Mouse (Mus musculus) myocyte (in vitro differentiated cells): ENCODE data around the gene Dcp1b. TPM values are rescaled to one million over a fixed set of nuclear protein-coding genes. Genes with fewer than 3 reads are reported as not detected.

Source experiments
- H3K27me3 ChIP-seq: one replicate; pipeline ENCODE4 v1.6.1; 2011; ENCODE audit not compliant: control insufficient read depth, insufficient read depth, insufficient read length
- H3K36me3 ChIP-seq: one replicate; pipeline ENCODE4 v1.6.1; 2011; ENCODE audit not compliant: control insufficient read depth, insufficient read depth
- H3K4me2 ChIP-seq: one replicate; pipeline ENCODE4 v1.6.1; 2011; ENCODE audit warnings: low read depth, control low read depth
- H3K4me3 ChIP-seq: one replicate; pipeline ENCODE4 v1.5.1; 2011; ENCODE audit warnings: mild to moderate bottlenecking, control low read depth, moderate library complexity
- H3K79me2 ChIP-seq: one replicate; pipeline ENCODE4 v1.6.1; 2011; ENCODE audit not compliant: control insufficient read depth, insufficient read depth
- H3ac ChIP-seq: one replicate; pipeline ENCODE4 v1.6.1; 2011; ENCODE audit not compliant: control insufficient read depth, insufficient read length
- CEBPB ChIP-seq: IDR thresholded peaks from 2 replicates; pipeline ENCODE4 v1.6.1; 2011; ENCODE audit warnings: mild to moderate bottlenecking, moderate library complexity; ENCODE audit not compliant: poor library complexity, insufficient read depth, severe bottlenecking
- E2F4 ChIP-seq: IDR thresholded peaks from one replicate; pipeline ENCODE4 v1.6.1; 2011; ENCODE audit warnings: mild to moderate bottlenecking, control low read depth, moderate library complexity; ENCODE audit not compliant: insufficient read depth
- MAX ChIP-seq: IDR thresholded peaks from one replicate; pipeline ENCODE4 v1.6.1; 2011; ENCODE audit warnings: low read depth, mild to moderate bottlenecking, control low read depth
- MYOD1 ChIP-seq, 3 experiments: IDR thresholded peaks; one replicate each; pipeline ENCODE4 v1.6.1; 2011; ENCODE audit warnings: control low read depth in 2 of 3, low read depth in 2 of 3, mild to moderate bottlenecking in 2 of 3, moderate library complexity in 1 of 3; ENCODE audit not compliant: insufficient read length in 2 of 3, control insufficient read depth in 1 of 3
- MYOG ChIP-seq, 3 experiments: IDR thresholded peaks; one replicate each; pipeline ENCODE4 v1.6.1; 2011; ENCODE audit warnings: control low read depth in 2 of 3, low read depth in 2 of 3, mild to moderate bottlenecking in 2 of 3; ENCODE audit not compliant: insufficient read length in 2 of 3, control insufficient read depth in 1 of 3, insufficient read depth in 1 of 3
- POLR2A ChIP-seq: IDR thresholded peaks from one replicate; pipeline ENCODE4 v1.6.1; 2011; ENCODE audit warnings: low read depth, mild to moderate bottlenecking, control low read depth, moderate library complexity; ENCODE audit not compliant: insufficient read length
- POLR2AphosphoS2 ChIP-seq: IDR thresholded peaks from one replicate; pipeline ENCODE4 v1.6.1; 2011; ENCODE audit warnings: low read depth, control low read depth; ENCODE audit not compliant: insufficient read length
- REST ChIP-seq: IDR thresholded peaks from one replicate; pipeline ENCODE4 v1.6.1; 2011; ENCODE audit warnings: mild to moderate bottlenecking, control low read depth, moderate library complexity; ENCODE audit not compliant: insufficient read depth, insufficient read length
- SRF ChIP-seq: IDR thresholded peaks from one replicate; pipeline ENCODE4 v1.6.1; 2011; ENCODE audit warnings: low read depth; ENCODE audit not compliant: control insufficient read depth, insufficient read length
- TCF12 ChIP-seq: IDR thresholded peaks from one replicate; pipeline ENCODE4 v1.6.1; 2011; ENCODE audit warnings: mild to moderate bottlenecking, control low read depth; ENCODE audit not compliant: poor library complexity, insufficient read depth, severe bottlenecking
- TCF3 ChIP-seq: IDR thresholded peaks from one replicate; pipeline ENCODE4 v1.6.1; 2011; ENCODE audit warnings: low read depth, control low read depth; ENCODE audit not compliant: insufficient read length
- USF1 ChIP-seq: IDR thresholded peaks from one replicate; pipeline ENCODE4 v1.6.1; 2011; ENCODE audit warnings: low read depth, mild to moderate bottlenecking, control low read depth, moderate library complexity
- polyA plus RNA-seq: library from polyadenylated mRNA; unstranded; fragments of >200 nt; fragmentation: generic; extraction: Trizol; gene quantifications from one replicate; pipeline ENCODE4 v1.2.1, GENCODE M21; 2012; ENCODE audit warnings: missing spikeins

Dcp1b gene
- polyA plus RNA-seq, 1 experiment: 2.8 TPM

DNA sequence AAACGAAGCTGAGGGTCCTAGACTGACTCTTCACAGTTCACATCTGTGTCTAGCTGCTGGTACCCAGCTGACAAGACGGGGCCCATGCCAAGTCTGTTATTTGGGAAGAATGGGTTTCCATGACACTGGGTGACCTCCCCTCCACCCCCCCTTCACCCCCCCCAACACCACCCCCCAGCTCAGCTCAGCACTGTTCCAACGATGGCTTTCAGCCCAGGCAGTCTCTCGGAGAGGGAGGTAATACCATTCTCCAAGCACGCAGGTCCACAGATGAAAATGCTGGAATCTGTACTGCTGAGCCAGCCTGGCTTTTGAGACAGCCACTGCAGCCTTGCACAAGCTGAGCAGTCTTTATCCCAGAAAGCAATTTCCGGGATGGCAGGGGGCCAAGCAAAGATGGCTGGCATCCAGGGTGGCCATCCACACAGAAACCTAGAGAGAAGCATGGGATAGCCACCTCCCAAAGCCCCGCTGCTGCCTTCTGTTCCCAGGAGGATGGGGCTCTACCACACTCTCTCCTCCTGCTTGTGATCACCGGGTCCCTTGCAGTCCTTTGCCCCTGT is 62.5 kb downstream of the Dcp1b start:
- H3ac ChIP-seq: no peak overlapping the region
- no peaks in the 10 kb centered on the region for H3K79me2 ChIP-seq
- H3K4me3 ChIP-seq: no peak overlapping the region
- no peak overlapping the region for H3K4me2 ChIP-seq
- TF ChIP-seq TCF12: no peak
- TF ChIP-seq POLR2AphosphoS2: no peak
- no peak for TF ChIP-seq MYOG (IDR thresholded peaks at IDR 0.05; ENCODE audit: control insufficient read depth in 1 of 3, insufficient read depth in 1 of 3, insufficient read length in 2 of 3, low read depth in 2 of 3)
- no peak for TF ChIP-seq MAX
- TF ChIP-seq E2F4: no peak
- TF ChIP-seq POLR2A: no peak
- TF ChIP-seq REST: no peak
- no peak for TF ChIP-seq SRF
- TF ChIP-seq MYOD1 (IDR thresholded peaks at IDR 0.05; ENCODE audit: control insufficient read depth in 1 of 3, insufficient read length in 2 of 3, low read depth in 2 of 3): no peak
- no peak for TF ChIP-seq TCF3
- TF ChIP-seq CEBPB: no peak
- TF ChIP-seq USF1: no peak
- H3K36me3 ChIP-seq: no peaks in the 10 kb centered on the region
- peaks cover 37% of the 10 kb centered on the region for H3K27me3 ChIP-seq

- TF ChIP-seq E2F4: no peak
- TF ChIP-seq MYOG (IDR thresholded peaks at IDR 0.05; ENCODE audit: control insufficient read depth in 1 of 3, insufficient read depth in 1 of 3, insufficient read length in 2 of 3, low read depth in 2 of 3): no peak
- no peak for TF ChIP-seq POLR2A
- TF ChIP-seq SRF: no peak
- no peak for TF ChIP-seq REST
- TF ChIP-seq MAX: no peak
- no peak for TF ChIP-seq TCF3
- Histone ChIP-seq H3ac (no peak overlapping the region), H3K4me2 (no peak overlapping the region), H3K79me2 (no peaks in the 10 kb centered on the region), H3K4me3 (no peak overlapping the region), H3K36me3 (no peaks in the 10 kb centered on the region), H3K27me3 (peaks cover 37% of the 10 kb centered on the region)
Measured at GRCm38 (mm10) chr6:119239341-119240005, 64.4 kb downstream of the Dcp1b start.

DNA sequence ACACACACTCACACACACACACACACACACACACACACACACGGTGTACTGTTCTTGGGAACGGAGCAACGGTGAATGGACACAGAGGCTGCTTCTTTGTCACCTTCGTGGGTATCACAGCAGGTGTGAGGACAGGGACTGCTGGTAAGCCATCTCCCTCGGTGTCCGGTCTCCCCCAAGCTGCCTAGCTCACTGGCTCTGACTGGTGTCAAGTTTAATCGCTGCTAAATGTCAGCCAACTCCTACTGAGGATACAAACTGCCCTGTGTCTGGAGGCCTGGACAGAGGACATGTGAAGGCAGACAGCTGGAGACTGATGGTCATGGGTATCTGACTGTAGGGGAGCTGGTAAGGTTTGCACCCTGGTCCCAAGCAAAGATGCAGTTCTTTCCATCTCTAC is 65.2 kb downstream of the Dcp1b start:
- no peaks in the 10 kb centered on the region for H3K36me3 ChIP-seq
- H3K79me2 ChIP-seq: no peaks in the 10 kb centered on the region
- no peak overlapping the region for H3ac ChIP-seq
- H3K27me3 ChIP-seq: peaks cover 37% of the 10 kb centered on the region
- H3K4me2 ChIP-seq: no peak overlapping the region
- no peak overlapping the region for H3K4me3 ChIP-seq
- TF ChIP-seq TCF3 (no peak), POLR2A (no peak), REST (no peak), TCF12 (no peak), CEBPB (no peak), E2F4 (no peak), USF1 (no peak), MAX (no peak), MYOG (IDR thresholded peaks at IDR 0.05; ENCODE audit: control insufficient read depth in 1 of 3, insufficient read depth in 1 of 3, insufficient read length in 2 of 3, low read depth in 2 of 3) (no peak)

DNA sequence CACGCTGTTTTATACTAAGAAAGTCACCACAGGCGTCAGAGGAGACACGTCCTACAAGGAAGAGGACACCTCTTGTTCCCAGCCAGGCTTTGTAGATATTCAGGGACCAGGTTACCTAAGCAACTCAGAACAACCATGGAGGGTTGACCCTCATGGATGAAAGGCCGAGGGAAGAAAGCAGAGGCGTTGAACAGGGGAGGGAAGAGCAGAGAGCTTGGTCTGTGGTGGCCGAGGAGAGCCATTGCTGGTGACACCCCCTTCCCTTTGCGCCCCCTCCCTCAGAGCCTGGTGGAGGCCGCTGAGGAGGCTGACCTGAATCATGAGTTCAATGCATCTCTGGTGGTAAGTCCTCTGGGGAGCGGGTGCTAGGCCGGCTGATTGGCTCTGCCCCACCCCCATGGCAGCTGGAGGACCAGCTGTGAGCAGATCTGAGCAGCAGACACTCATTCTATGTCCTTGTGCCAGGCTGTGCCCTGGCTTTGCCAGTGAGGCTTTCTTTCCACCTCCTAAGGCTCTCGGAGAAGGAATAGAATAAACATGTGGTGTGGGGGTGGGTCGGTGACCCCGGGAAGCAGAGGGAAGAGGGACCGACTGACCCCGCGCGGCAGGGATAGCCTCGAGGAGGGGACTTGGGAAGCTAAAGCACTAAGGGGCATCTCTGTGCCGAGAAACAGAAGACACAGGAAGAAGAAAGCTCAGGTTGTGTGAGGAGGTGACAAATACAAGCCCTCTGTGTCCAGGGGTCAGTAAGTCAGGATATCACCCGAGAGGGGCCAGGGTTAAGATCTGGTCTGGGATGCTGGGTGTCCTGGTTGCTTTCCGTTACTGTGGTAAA is 66.0 kb downstream of the Dcp1b start:
- Histone ChIP-seq H3K4me3 (no peak overlapping the region), H3K4me2 (no peak overlapping the region), H3K79me2 (no peaks in the 10 kb centered on the region), H3K27me3 (peaks cover 37% of the 10 kb centered on the region), H3ac (no peak overlapping the region), H3K36me3 (no peaks in the 10 kb centered on the region)
- TF ChIP-seq REST (no peak), CEBPB (no peak), MYOD1 (IDR thresholded peaks at IDR 0.05; ENCODE audit: control insufficient read depth in 1 of 3, insufficient read length in 2 of 3, low read depth in 2 of 3) (no peak), POLR2AphosphoS2 (no peak), POLR2A (no peak), E2F4 (no peak)

DNA sequence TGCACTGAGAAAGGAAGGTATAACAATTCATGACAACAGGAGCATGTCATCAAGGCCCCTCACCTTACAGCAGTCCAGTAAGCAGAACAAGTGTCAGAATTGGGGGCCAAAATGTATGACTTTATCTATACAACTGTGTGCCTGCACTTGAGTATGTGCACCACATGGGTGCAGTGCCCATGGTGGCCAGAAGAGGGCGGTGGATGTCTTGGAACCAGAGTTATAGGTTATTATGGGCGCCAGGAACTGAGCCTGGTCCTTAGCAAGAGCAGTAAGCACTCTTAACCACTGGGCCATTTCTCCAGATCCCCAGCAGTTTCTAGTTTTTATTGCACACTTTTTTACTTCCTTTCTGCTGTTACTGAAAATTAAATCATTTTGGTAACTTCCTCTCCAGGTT is 71.0 kb downstream of the Dcp1b start:
- Histone ChIP-seq H3K4me3 (no peak overlapping the region), H3K4me2 (no peak overlapping the region), H3ac (no peak overlapping the region), H3K27me3 (peaks cover 12% of the 10 kb centered on the region), H3K79me2 (no peaks in the 10 kb centered on the region), H3K36me3 (no peaks in the 10 kb centered on the region)
- TF ChIP-seq POLR2A (no peak), E2F4 (no peak), TCF3 (no peak), REST (no peak), SRF (no peak), TCF12 (no peak), MYOD1 (IDR thresholded peaks at IDR 0.05; ENCODE audit: control insufficient read depth in 1 of 3, insufficient read length in 2 of 3, low read depth in 2 of 3) (no peak), CEBPB (no peak), POLR2AphosphoS2 (no peak), MYOG (IDR thresholded peaks at IDR 0.05; ENCODE audit: control insufficient read depth in 1 of 3, insufficient read depth in 1 of 3, insufficient read length in 2 of 3, low read depth in 2 of 3) (no peak)
